Mouse (Mus musculus) spleen, postnatal 14 days (tissue): ENCODE measurements around the gene BC016579.

Experiments
- DNase-seq, 2 experiments: peaks; one replicate each; pipeline ENCODE4 v3.0.0; 2021 to 2022; ENCODE audit warnings: low spot score in 2 of 2

BC016579 gene

DNA sequence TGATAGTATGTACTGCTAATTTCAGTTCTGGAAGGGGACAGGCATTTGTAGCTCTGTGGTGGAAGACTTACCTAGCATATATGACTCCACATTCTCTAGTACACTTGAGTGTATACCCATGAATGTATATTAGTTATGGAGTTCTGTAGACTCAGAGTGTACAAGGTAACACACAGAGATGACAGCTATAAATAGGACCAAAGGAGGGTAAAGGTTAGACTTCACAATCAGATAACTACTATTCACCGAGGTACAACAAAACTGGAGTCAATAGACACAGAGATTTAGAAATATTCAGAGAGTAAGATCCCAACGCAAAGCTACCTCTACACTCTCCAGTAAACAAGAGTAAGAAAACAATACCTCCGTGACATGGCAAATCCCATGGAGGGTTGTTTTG, 9.9 kb downstream of the BC016579 start:
- DNase-seq = no peak

DNA sequence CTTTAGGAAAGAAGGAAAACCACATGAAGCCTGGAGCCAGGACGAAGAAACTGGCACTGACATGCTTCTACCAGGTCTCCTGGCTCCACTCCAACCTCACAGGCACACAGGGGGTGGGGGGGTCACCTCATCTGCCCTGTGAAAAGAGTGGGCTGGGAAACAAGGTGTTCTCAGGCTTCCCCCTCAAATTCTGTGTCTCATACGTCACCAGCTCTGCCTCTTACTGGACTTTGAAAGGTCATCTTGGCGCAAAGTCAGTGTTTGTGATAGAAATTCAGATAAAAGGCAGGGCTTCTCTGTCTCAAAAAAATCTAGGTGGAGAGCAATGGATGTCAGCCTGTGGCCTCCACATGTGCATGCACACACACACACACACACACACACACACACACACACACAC, 12.6 kb downstream of the BC016579 start:
- DNase-seq = no peak

DNA sequence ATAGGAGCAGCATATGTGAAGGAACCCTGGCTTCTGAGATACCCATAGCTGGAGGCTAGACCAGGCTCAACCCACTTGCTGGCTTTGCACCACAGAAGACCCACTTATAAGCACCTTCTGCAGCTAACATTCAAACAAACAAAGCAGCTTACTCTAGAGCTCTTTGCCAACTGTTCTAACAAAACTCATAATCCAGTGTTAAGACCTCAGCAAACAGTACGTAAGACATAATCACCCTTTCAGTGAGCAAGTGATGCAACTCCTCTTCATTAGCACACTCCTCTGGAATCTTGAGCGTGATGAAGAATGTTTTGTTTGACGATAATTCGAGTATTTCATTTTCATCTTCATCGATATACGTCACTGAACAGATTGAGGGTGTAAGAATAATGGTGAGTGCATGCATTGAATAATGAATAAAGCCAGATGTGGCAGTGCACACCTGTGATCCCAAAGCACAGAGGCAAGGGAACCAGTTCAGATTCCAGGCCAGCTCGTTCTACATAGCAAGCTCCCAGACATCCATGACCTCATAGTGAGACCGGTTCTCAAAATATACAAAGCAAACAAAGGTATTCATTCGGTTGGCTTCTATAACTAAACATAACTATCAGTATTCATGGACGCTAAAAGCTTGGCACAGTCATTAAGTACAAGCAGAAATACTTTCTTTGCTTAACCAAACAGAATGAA, 13.7 kb downstream of the BC016579 start:
- no peak for DNase-seq

DNA sequence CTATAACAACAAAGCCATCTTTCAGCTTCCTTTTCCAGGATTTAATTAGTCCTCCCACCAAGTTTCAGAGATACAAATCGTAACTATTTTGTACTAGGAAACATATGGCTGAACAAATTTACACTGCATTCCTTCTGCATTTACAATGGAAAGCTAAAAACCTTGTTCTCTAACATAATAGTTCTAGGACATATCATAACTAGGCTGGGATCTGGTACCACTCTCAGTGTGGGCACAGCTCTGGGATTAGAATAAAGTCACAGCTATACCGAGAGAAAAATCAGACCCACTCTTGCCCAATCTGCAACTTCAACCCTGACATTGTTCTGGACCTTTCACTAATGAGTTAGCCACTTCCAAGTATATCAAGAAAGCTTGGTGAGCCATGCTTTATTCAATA, 18.0 kb downstream of the BC016579 start:
- DNase-seq = no peak

DNA sequence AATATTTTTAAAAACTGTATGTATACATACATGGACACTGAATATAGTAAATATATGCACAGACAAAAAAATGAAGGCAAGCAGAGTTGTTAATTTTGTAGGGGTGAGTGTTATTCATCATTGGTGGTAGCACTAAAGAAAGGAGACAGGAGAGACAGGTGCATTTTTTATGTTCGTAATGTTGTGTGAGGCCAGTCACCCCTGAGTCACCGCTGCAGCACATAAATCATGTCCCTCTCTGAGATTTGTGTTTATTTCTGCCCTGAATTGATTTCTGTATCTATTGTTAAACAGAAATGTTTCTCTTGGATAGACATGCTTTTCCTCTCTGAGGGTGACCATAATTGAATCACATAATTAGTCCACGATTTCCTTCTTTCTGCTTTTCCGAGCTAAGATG, 21.4 kb downstream of the BC016579 start:
- no peak for DNase-seq

DNA sequence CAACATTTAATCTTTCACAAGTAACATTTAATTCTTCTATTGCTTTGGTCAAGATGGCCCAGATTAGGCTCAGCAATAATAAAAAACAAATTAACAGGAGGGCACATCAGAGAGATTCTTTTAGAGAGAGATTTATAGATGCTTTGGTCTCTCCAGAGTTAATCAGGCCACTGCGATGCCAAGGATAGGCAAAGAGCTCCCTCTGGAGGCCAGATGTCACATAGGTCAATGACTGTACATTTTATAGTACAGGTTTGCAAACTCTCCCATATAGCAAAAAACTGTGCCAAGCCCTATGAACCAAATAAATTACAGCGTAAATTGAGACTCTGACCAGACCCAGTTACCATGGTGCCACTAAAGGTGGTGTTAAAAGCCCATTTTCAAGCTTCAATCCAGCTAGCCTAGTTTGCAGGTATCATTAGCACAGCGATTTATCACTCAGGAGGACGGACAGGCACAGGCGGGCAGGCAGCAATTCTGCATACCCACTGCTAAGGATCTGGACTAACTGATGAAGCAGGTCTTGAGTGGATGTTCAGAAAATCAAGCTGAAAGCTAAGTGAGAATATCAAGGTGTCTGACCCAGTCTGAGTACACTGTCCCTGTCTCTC, 23.4 kb downstream of the BC016579 start:
- DNase-seq = peak in 1 of 2 experiments; percentile 58

DNA sequence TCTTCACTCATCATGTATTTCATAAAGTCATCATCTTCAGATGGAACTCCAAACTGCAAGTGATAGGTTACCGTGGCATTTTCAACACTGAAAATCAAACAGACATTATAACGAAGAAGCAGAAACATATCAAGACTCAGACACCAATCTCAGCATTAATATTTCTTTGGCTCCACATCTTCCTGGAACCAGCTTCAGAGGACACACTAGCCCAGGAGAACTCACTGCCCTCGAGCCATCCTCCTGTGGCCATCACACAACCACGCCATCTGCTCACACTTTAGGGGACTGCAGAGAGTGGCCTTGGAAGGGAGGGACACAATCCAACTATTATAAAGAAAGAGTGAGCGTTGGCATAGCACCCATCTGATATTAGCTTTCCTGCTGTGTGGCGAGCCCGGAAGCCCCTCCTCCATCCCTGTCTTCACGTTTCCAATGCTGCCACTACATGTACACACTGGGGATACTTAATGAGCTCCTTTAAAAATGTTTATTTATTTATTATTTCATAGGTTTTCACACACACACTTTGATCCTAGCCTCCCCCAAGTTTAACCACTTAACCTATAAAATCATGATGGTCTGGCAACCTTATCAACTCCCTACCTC, 24.3 kb downstream of the BC016579 start:
- DNase-seq = no peak

DNA sequence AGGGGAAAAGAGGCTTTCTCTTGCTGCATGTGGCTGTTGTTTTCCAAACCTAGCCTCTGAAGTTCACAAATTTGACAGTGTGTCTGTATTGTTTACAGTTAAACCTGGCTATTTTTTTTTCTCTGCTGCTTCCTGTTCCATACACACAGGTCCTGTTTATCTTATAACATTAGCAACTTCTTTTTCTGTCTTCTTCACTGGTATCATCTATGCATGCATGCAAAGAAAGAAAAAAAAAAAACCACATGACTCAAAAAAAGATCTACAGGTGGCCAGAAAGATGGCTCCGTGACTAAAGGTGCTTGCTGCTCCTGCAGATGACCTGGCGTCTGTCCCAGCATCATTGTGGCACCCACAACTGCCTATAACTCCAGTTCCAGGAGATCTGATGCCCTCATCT, 28.5 kb downstream of the BC016579 start:
- no peak for DNase-seq

DNA sequence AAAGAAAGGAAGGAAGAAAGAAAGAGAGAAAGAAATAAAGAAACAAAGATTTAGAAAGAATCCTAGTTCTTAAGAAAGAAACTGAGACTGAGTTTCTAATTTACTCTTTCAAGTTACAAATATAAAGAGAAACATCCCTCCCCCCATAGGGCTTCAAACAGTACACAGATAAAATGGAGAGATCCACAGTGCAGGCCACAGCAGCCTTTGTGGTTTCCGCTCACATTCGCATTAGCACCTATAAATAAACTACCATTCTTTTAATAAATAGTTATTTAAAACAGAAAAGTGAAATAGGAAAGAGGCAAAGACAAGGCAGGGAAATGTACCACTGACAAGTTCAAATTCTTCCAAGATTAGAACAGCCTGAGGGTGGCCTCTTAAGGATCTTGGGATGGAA, 29.1 kb downstream of the BC016579 start:
- no peak for DNase-seq

DNA sequence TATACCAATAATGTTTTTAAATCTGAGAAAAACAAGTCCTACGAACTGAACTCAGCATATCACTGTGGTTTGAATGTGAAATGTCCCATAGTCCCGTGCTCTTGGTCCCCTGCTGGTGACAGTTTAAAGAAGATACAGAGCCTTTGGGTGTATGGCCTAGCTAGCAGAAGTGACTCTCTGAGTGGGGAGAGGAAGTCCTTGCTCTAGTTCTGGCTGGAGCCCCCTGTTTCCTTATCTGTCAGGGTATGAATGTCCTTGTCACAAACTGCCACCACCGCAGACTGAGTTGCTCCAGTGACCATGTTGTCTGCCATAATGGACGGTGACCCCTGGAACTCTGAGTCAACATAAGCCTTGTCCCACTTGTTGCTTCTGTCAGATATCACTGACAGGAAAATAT, 30.6 kb downstream of the BC016579 start:
- DNase-seq = no peak

DNA sequence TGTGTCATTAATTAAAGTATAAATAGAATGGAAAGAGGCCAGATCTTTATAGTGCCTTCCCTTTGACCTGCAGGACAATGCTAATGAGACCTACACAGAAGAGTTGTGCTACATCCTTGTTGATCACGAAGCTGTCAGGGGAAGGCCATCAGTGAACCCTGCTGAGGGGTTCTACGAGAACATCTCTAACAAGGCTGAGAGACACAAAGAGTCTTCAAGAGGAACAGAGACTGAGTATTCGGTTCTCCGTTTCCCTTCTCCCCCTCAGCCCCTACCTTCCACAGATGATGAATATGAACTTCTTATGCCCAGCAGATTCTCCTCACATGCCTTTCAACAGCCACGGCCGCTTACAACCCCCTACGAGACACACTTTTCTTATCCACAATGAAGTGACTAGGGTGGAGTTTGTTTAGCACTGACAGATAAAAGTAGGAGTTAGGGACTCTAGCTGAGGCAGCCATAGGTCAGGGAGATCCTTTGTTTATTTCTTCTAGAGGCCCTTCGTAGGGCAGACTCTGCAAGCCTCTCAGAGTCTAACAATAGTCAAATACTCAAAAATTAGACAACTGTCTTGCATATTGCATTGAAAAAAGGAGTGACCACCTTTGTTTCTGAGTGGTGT, 34.0 kb downstream of the BC016579 start:
- DNase-seq = no peak

DNA sequence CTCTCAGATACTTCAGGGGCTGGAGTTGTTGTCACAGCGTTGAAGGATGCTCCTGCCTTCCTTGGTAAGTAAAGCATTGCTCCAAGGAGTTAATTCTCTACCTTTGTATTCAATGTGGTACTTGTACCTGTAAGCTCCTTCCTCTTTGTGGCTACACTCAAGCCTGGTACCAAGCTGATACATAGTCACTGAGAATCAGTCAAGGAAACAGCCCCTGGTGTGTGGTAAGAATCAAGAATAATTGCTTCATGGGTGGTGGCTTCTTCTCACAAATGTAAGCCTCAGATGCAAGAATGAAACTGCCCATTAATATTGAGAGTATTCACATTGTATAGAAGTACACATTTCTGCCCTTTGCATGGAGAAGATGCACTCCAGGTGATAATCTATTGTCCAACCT, 37.9 kb downstream of the BC016579 start:
- DNase-seq = no peak

DNA sequence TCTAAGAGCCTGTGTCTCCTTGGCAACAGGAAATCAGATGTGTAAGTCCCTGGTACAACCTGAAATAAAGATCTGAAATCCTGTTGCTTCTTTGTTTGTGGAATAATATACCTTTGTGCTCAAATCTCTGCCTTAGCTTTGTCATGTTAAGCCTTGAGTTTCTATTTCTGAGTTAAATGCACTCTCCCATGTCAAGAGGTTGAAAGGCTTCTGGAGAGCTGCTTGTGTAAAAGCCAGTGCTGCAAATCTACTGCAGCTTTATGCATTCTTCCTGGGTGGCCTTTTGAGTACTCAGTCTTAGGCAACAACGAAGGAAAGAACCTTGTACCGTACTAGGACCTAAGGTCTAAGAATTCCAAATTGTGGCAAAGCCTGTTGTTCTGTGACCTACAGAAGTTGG, 40.6 kb downstream of the BC016579 start:
- no peak for DNase-seq

DNA sequence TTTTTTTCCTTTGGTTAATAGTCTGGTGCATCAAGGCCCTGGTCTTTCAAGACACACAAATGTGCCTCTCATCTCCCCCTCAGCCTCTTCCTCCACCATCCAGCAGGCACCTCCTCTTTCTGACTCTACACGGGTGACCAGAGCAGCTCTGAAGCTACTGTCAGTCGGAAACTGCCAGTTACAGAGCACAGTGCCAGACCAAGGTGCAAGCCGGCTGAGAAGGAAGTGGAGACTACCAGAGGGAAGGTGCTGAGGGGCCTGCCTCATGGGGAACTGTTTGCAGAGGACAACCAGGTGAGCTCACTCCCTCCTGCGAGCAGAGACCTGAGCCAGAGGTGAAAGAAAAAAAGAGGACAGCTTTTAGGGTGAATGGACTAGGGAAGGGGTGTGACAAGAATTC, 43.6 kb downstream of the BC016579 start, which contains the start of gene Gcsam:
Gene Gcsam (plus strand): TSS at position 114 of the 400 bp plus-strand sequence.
- DNase-seq = no peak

DNA sequence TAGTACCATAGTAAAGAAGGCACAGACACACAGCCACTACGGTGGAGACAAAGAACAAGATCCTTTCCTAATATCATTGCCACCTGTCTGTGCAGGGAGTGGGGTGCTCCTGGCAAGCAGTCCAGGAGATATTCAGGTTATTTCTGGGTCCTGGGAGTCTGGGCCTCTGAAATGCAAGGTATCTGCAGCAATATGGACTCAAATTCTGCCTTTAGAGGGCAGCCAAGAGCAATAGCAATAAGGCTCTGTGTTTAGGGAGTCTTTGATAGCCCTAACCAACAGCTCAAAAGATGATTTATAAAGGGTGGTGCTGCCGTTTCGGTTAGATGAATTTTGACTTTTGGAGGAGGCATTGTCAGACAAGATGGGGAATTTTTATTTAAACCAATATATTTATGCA, 44.6 kb downstream of the BC016579 start:
- no peak for DNase-seq

DNA sequence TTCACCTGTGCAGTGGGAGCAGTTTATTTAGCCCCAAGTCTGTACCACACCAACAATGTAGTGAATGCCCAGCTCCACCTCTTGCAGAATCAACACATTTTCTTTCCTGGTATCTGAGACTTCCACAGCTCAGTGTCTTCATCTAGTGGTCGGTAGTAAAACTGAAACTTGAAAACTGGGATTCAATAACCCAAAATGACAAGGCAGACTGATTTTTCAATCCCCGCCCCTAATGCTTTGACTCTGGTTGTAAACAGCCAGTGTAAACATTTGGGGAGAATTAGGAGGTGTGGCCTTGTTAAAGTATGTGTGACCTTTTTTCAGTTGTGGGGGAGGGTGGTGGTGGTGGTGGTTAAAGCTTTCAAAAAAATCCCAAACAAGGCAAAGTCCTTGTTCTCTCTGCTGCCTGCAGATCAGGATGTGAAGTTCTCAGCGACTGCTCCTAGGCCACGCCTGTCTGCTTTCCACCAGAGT, 45.4 kb downstream of the BC016579 start:
- DNase-seq = no peak

DNA sequence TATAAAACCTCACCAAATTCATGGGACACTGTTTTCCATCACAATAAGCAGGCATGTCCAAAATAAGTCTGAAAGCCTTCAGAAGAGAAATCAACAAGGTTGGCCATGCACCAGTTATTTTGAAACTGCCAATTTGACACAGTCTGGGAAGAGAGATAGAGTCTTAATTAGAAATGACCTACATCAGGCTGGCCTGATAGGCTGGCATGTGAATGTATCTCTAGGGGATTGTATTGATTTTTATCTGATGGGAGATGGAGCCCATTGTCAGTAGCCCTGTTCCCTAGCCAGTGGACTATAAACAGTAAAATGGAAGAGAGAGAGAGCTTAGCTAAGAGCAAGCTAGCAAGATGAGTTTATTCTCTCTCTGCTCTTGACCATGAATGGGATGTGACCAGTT, 58.4 kb downstream of the BC016579 start:
- no peak for DNase-seq

DNA sequence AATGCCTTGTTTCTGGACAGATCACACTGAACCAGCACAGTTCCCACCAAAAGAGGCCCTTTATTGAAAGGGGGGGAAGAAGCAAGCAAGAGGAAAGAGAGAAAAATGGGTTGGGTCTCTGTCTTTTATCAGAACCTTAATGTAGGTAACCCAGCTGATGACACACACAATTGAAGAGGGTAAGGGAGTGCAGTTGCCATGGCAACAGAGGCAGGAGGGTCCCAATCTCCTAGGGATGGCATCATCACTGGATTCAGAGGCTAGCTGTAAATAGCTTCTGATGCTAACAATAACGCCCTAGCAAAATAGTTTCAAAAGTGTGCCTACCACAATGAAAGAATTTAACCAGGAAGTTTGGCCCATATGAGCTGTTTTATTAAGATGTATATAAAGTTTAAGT, 60.2 kb downstream of the BC016579 start:
- DNase-seq = no peak

DNA sequence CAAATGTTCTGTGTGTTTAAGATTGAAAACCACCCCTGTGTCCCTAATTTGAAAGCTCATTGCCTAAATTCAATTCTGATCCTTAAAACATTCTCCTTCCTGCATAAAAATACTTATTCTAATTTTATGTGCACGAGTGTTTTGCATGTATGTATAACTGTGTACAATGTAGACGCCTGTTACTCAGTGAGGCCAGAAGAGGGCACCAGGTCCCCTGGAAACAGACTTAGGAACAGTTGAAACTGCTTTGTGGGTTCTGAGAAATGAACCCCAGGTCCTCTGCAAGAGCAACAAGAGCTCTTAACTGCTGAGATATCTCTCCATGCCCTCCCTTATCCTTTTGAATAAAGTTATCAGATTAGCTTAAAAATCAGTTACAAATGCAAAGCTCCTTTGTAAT, 71.4 kb downstream of the BC016579 start:
- peak in 1 of 2 experiments; percentile 12 for DNase-seq

DNA sequence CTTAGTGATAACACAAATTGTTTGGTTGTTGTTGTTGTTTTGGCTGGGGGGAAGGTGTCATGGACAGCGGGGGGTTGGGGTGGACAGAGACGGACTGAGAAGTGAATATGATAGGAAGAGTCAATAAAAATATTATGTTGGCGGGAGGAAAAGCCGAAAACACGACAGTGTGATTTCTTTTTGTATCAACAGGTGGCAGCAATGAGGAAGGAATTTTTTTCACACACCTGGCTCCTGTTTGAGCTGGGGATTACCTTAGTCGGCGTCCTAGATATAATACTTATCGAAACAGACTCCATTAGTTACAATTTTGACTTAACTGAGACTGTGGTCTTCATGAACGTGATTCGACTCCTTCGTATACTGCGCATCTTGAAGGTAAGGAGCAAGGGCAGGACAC, 74.0 kb downstream of the BC016579 start:
- no peak for DNase-seq
